ENCODE assay signal across 18 mouse cellular contexts in genomic region chr13:62916675-62917074, GRCm38 (mm10). TPM values are rescaled to one million over a fixed set of nuclear protein-coding genes. Genes with fewer than 3 reads are reported as not detected.
DNase-seq lines count a peak whose midpoint lies in the region; ATAC-seq and TF ChIP-seq lines count a peak whose summit lies in the region.
"Had no signal": no experiment of that assay in that cellular context is flagged by ENCODE, and none has a peak within 500 bp of the region (broad histone marks: within the 10 kb centered on the region; RNA-seq: fewer than 3 reads in every experiment).

No protein-coding gene starts in this region.

- WGBS in liver, adult 2 months = 7% methylated on average over 4 of the region's 4 CpGs
- 64% methylated on average over 4 of the region's 4 CpGs for WGBS in liver, embryonic 11.5 days
- 18% methylated on average over 4 of the region's 4 CpGs for WGBS in lung, postnatal 0 days

- TF ChIP-seq POLR2A in liver, adult 2 months (IDR thresholded peaks at IDR 0.05; ENCODE audit: extremely low read depth, insufficient read depth, low read length) = no peak

- H3K9me3 ChIP-seq in liver, embryonic 11.5 days (ENCODE audit: control insufficient read depth, low read length) = no peaks in the 10 kb centered on the region
- no peaks in the 10 kb centered on the region for H3K9me3 ChIP-seq in lung, postnatal 0 days (ENCODE audit: low read length)
- H3K9me3 ChIP-seq: heart, embryonic 13.5 days; limb, embryonic 12.5 days had no signal

- no peaks in the 10 kb centered on the region for H3K36me3 ChIP-seq in liver, adult 2 months (ENCODE audit: control insufficient read depth, insufficient read depth, low read length)
- no peaks in the 10 kb centered on the region for H3K36me3 ChIP-seq in liver, embryonic 11.5 days (ENCODE audit: control insufficient read depth, insufficient read depth, low read length)
- H3K36me3 ChIP-seq in lung, postnatal 0 days (ENCODE audit: insufficient read depth, low read length) = no peaks in the 10 kb centered on the region
- H3K36me3 ChIP-seq: heart, embryonic 13.5 days; limb, embryonic 12.5 days had no signal

- ATAC-seq in liver, embryonic 11.5 days (replicated peaks; ENCODE audit: low FRiP score) = no peak
- ATAC-seq in lung, postnatal 0 days = peak; percentile 57

- no peak overlapping the region for H3K27ac ChIP-seq in liver, adult 2 months (replicated peaks; ENCODE audit: insufficient read depth, low read depth, low read length)
- no peak overlapping the region for H3K27ac ChIP-seq in liver, embryonic 11.5 days (ENCODE audit: low read depth, low read length)
- H3K27ac ChIP-seq in lung, postnatal 0 days (ENCODE audit: low read length) = no peak overlapping the region
- H3K27ac ChIP-seq: heart, embryonic 13.5 days had no signal

- H3K9ac ChIP-seq in liver, adult 2 months (ENCODE audit: low read depth, low read length) = no peak overlapping the region
- no peak overlapping the region for H3K9ac ChIP-seq in liver, embryonic 11.5 days (ENCODE audit: low read depth, low read length)
- no peak overlapping the region for H3K9ac ChIP-seq in lung, postnatal 0 days (replicated peaks; ENCODE audit: low read depth)
- H3K9ac ChIP-seq: heart, embryonic 13.5 days; limb, embryonic 12.5 days had no signal

- TF ChIP-seq EP300 in lung, postnatal 0 days (IDR thresholded peaks at IDR 0.05) = no peak

- H3K79me2 ChIP-seq in liver, adult 2 months (ENCODE audit: control insufficient read depth, insufficient read depth, low read length) = no peaks in the 10 kb centered on the region

- H3K4me3 ChIP-seq in liver, adult 2 months (ENCODE audit: insufficient read depth, low read depth, low read length) = no peak overlapping the region
- no peak overlapping the region for H3K4me3 ChIP-seq in liver, embryonic 11.5 days (ENCODE audit: low read depth, low read length)
- no peak overlapping the region for H3K4me3 ChIP-seq in lung, postnatal 0 days (ENCODE audit: low read depth, low read length)
- H3K4me3 ChIP-seq: heart, embryonic 13.5 days; limb, embryonic 12.5 days had no signal

- no peak for TF ChIP-seq CTCF in liver, adult 2 months (IDR thresholded peaks at IDR 0.05; ENCODE audit: low read depth, low read length)
- TF ChIP-seq CTCF in lung, postnatal 0 days (IDR thresholded peaks at IDR 0.05) = no peak

- no peak overlapping the region for H3K4me2 ChIP-seq in liver, embryonic 11.5 days
- H3K4me2 ChIP-seq in lung, postnatal 0 days (replicated peaks; ENCODE audit: low read depth, low read length) = no peak overlapping the region
- H3K4me2 ChIP-seq: heart, embryonic 13.5 days; limb, embryonic 12.5 days had no signal

- no peaks in the 10 kb centered on the region for H3K27me3 ChIP-seq in liver, adult 2 months (ENCODE audit: control insufficient read depth, insufficient read depth, low read length)
- H3K27me3 ChIP-seq in liver, embryonic 11.5 days (replicated peaks; ENCODE audit: control insufficient read depth, insufficient read depth, low read length) = no peaks in the 10 kb centered on the region
- no peaks in the 10 kb centered on the region for H3K27me3 ChIP-seq in lung, postnatal 0 days (replicated peaks; ENCODE audit: insufficient read depth, low read length)
- H3K27me3 ChIP-seq: heart, embryonic 13.5 days; limb, embryonic 12.5 days had no signal

- DNase-seq in cerebellum, postnatal 10 days = peak; percentile 23 to 29
- no peak for DNase-seq in cerebellum, postnatal 4 days (ENCODE audit: low spot score in 2 of 2)
- DNase-seq in liver, adult 2 months (ENCODE audit: extremely low read depth, low read depth, low spot score) = peak; percentile 50
- no peak for DNase-seq in liver, embryonic 11.5 days (ENCODE audit: low spot score)
- peak; percentile 4 for DNase-seq in NIH3T3 (ENCODE audit: low read depth)
- DNase-seq in lung, postnatal 0 days (ENCODE audit: low spot score) = peak; percentile 46
- DNase-seq in urinary bladder, postnatal 14 days (ENCODE audit: low spot score) = no peak
- DNase-seq in layer of hippocampus, adult 8-10 months (ENCODE audit: low spot score in 2 of 2) = no peak
- DNase-seq: B cell, adult 2 months; embryo, embryonic 11 days; gastrocnemius, postnatal 14 days; thymus, postnatal 4 days had no signal

- H3K4me1 ChIP-seq in liver, adult 2 months (ENCODE audit: control insufficient read depth, insufficient read depth, low read length) = no peaks in the 10 kb centered on the region; the same call in 1 of the 2 replicates
- H3K4me1 ChIP-seq in liver, embryonic 11.5 days (replicated peaks; ENCODE audit: control insufficient read depth, insufficient read depth, low read length) = no peaks in the 10 kb centered on the region
- H3K4me1 ChIP-seq in lung, postnatal 0 days (ENCODE audit: insufficient read depth, low read depth, low read length) = no peaks in the 10 kb centered on the region
- H3K4me1 ChIP-seq: heart, embryonic 13.5 days had no signal

RNA-seq across cellular contexts. Expression of gene Fbp1, which starts 28.6 kb away (rescaled TPM):
- 1,448 and 1,888 TPM in 2 replicates for total RNA-seq in liver, adult 2 months (2014; rRNA removed)
- polyA plus RNA-seq in liver, adult 2 months (2012; rRNA removed) = 1,550 and 1,804 TPM in 2 replicates
- not detected in 2 replicates for polyA plus RNA-seq in liver, embryonic 11.5 days (2014; fragmentation: Nextera tagmentation; extraction: Ambion mirVana)
- 1.1 and 2.4 TPM in 2 replicates for polyA plus RNA-seq in lung, postnatal 0 days (2015; fragmentation: Nextera tagmentation; extraction: Ambion mirVana)
- total RNA-seq in layer of hippocampus, adult 8-10 months (2022) = under 1 TPM in 1 of 4 experiments, not detected in 3; 0.27 TPM
- total RNA-seq: gastrocnemius, postnatal 14 days; midbrain, postnatal 0 days had no signal

RNA-seq across cellular contexts. Expression of gene 2010111I01Rik, which starts 48.0 kb away (rescaled TPM):
- total RNA-seq in liver, adult 2 months (2014; rRNA removed) = 78.1 and 81.3 TPM in 2 replicates
- polyA plus RNA-seq in liver, adult 2 months (2012; rRNA removed) = 30.0 and 40.8 TPM in 2 replicates
- 30.6 and 31.8 TPM in 2 replicates for polyA plus RNA-seq in liver, embryonic 11.5 days (2014; fragmentation: Nextera tagmentation; extraction: Ambion mirVana)
- 128 and 130 TPM in 2 replicates for polyA plus RNA-seq in lung, postnatal 0 days (2015; fragmentation: Nextera tagmentation; extraction: Ambion mirVana)
- total RNA-seq in layer of hippocampus, adult 8-10 months (2022) = 100 to 1,000 TPM in 1 of 4 experiments, 10 to 100 TPM in 3; 91.6 to 105 (median 95.4) TPM

RNA-seq across cellular contexts. Expression of gene Fbp2, which starts 58.5 kb away (rescaled TPM):
- total RNA-seq in liver, adult 2 months (2014; rRNA removed) = 0.09 TPM in 1 of 2 replicates, not detected in the other
- 0.09 and 0.10 TPM in 2 replicates for polyA plus RNA-seq in liver, adult 2 months (2012; rRNA removed)
- not detected in 2 replicates for polyA plus RNA-seq in liver, embryonic 11.5 days (2014; fragmentation: Nextera tagmentation; extraction: Ambion mirVana)
- polyA plus RNA-seq in lung, postnatal 0 days (2015; fragmentation: Nextera tagmentation; extraction: Ambion mirVana) = 1.2 and 2.7 TPM in 2 replicates
- not detected for total RNA-seq in layer of hippocampus, adult 8-10 months (2022)
- total RNA-seq: hematopoietic stem cell, adult 5-6 weeks; layer of hippocampus, postnatal 25 days; megakaryocyte, adult 5-6 weeks had no signal
- polyA plus RNA-seq: heart, embryonic 13.5 days had no signal

Comparison
In these comparisons a context has a peak if more than half of its experiments do, and no peak if none do; other contexts are left out.
1. DNase-seq: peak in cerebellum, postnatal 10 days (2 of 2), liver, adult 2 months (single experiment), NIH3T3 (single experiment) and lung, postnatal 0 days (single experiment); none in cerebellum, postnatal 4 days (0 of 2), liver, embryonic 11.5 days (single experiment), urinary bladder, postnatal 14 days (single experiment) and layer of hippocampus, adult 8-10 months (0 of 2).
2. RNA of gene Fbp1, which starts 28.6 kb away (polyA plus RNA-seq): 1,550 to 1,804 TPM in liver, adult 2 months; 1.1 to 2.4 TPM in lung, postnatal 0 days and not detected in liver, embryonic 11.5 days; every median in the first group is over 100 times any median in the second.